Mouse (Mus musculus): ENCODE data around the gene Gm49405.
"Not testable (repeated sequence)": the region's sequence is repeated elsewhere in the genome, so short reads cannot be mapped to it uniquely, and the experiment has no call there.

DNA sequence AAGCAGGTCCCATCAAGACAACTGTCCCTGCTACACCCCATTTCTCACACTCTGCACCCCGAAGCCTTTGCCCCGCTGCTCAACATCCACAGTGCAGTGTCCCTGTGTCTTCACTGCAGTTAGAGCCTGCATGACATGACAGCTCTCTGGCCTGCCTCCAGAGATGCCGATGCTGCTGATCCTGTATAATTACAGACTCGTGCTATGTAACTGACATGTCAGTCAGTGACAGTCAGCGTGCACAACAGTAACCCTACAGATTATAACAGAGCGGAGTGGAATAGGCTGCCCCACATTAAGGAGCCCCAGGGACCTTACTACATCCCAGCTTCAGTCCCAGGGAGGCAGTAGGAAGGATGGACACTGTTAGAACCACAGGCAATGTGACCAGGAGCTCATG, 38.6 kb upstream of the Gm49405 start:
- not testable (repeated sequence) for TF ChIP-seq CTCF, EP300 (IDR thresholded peaks at IDR 0.05)
